Mouse (Mus musculus) midbrain, postnatal 0 days (tissue): Measurements from ENCODE around the gene Tmem54. TPM values are rescaled to one million over a fixed set of nuclear protein-coding genes. Genes with fewer than 3 reads are reported as not detected.
A peak's percentile ranks its signal among the peaks of the same experiment; 100 is the strongest.

Experiments used
- ATAC-seq: fragments of 200-750 bp; cut with Nextera tagmentation; 2 replicates; pipeline ENCODE4 v1.8.0; 2017; ENCODE audit warnings: moderate number of reproducible peaks, mild to moderate bottlenecking, moderate TSS enrichment, moderate library complexity; ENCODE audit not compliant: low FRiP score
- DNase-seq: peaks from one replicate; pipeline ENCODE4 v3.0.0-alpha.2; 2015; ENCODE audit warnings: low spot score
- H3K27ac ChIP-seq: fragments of 300-500 bp; sonication (generic); 2 replicates; pipeline ENCODE4 v1.5.1; 2014; ENCODE audit warnings: low read depth, mild to moderate bottlenecking, low read length, mixed read lengths
- H3K27me3 ChIP-seq: fragments of 300-500 bp; sonication (generic); 2 replicates; pipeline ENCODE4 v1.6.1; 2014; ENCODE audit warnings: low read length, control low read depth, mixed read lengths; ENCODE audit not compliant: insufficient read depth
- H3K36me3 ChIP-seq: fragments of 300-500 bp; sonication (generic); 2 replicates; pipeline ENCODE4 v1.6.1; 2014; ENCODE audit warnings: low read length, control low read depth, mixed read lengths; ENCODE audit not compliant: insufficient read depth
- H3K4me1 ChIP-seq: fragments of 300-500 bp; sonication (generic); 2 replicates; pipeline ENCODE4 v1.6.1; 2014; ENCODE audit warnings: mild to moderate bottlenecking, control low read depth, antibody characterized with exemption, low read length, mixed read lengths; ENCODE audit not compliant: insufficient read depth
- H3K4me2 ChIP-seq: fragments of 300-500 bp; sonication (generic); 2 replicates; pipeline ENCODE4 v1.6.1; 2014; ENCODE audit warnings: low read depth, mild to moderate bottlenecking, low read length, mixed read lengths; ENCODE audit not compliant: poor library complexity, severe bottlenecking
- H3K4me3 ChIP-seq: fragments of 300-500 bp; sonication (generic); 2 replicates; pipeline ENCODE4 v1.5.1; 2014; ENCODE audit warnings: low read depth, mild to moderate bottlenecking, low read length, moderate library complexity
- H3K9ac ChIP-seq: fragments of 300-500 bp; sonication (generic); replicated peaks from 2 replicates; pipeline ENCODE4 v1.6.1; 2014; ENCODE audit warnings: mild to moderate bottlenecking, low read length, moderate library complexity, mixed read lengths; ENCODE audit not compliant: poor library complexity, severe bottlenecking
- H3K9me3 ChIP-seq: fragments of 300-500 bp; sonication (generic); 2 replicates; pipeline ENCODE4 v1.6.1; 2016; ENCODE audit warnings: low read length, control low read depth
- CTCF ChIP-seq: IDR thresholded peaks from 2 replicates; pipeline ENCODE4 v1.5.1; 2016; ENCODE audit warnings: antibody characterized with exemption, mild to moderate bottlenecking
- WGBS: fragments of 180-500 bp; shearing (Covaris S2); extraction: QIAGEN DNeasy Blood & Tissue Kit; methylation state at CpG from one replicate; pipeline ENCODE4 v1.1.7; 2014; 5-methylcytosine and 5-hydroxymethylcytosine counted together
- polyA plus RNA-seq: library from polyadenylated mRNA; unstranded; fragments of >200 nt; fragmentation: Nextera tagmentation; extraction: Ambion mirVana; gene quantifications from 2 replicates; pipeline ENCODE4 v1.2.1, GENCODE M21; 2015
- total RNA-seq: library from RNA; depleted of rRNA; stranded (reverse); fragments of >200 nt; gene quantifications from 2 replicates; pipeline ENCODE4 v1.2.3, GENCODE M21; 2014

The Tmem54 gene
- total and polyA plus RNA-seq, 2 experiments from 2014 or later = 0.99 TPM; not detected in 1

DNA sequence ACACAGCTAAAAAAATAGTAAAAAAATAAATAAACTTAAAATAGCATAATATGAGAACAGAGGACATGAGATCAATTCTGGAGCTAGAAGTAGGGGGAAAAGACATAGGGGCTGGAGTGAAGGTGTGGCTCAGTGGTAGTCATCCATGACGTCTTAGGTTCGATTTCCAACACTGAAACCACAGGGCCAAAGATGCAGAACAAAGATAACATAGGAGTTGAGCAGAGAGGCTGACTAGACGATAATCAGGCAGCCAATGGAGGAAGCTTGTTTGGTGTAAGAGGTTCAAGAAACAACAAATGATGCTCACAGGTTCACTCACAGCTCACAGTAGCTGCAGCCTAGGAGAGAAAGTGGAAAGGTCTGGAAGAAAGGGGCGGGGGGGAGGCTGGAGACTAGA, 35.5 kb downstream of the Tmem54 start:
- Histone ChIP-seq H3K4me1 (peaks cover 7% of the 10 kb centered on the region; the same call in 1 of the 2 replicates), H3K27ac (no peak overlapping the region), H3K27me3 (no peaks in the 10 kb centered on the region), H3K4me3 (no peak overlapping the region), H3K36me3 (0 out of 2 replicates have a peak, but pooled peaks cover 6% of the 10 kb centered on the region), H3K9me3 (no peaks in the 10 kb centered on the region), H3K4me2 (no peak overlapping the region), H3K9ac (no peak overlapping the region)
- 81% methylated on average over 4 of the region's 4 CpGs for WGBS
- DNase-seq (no peak), ATAC-seq (no peak)
- TF ChIP-seq CTCF = no peak

DNA sequence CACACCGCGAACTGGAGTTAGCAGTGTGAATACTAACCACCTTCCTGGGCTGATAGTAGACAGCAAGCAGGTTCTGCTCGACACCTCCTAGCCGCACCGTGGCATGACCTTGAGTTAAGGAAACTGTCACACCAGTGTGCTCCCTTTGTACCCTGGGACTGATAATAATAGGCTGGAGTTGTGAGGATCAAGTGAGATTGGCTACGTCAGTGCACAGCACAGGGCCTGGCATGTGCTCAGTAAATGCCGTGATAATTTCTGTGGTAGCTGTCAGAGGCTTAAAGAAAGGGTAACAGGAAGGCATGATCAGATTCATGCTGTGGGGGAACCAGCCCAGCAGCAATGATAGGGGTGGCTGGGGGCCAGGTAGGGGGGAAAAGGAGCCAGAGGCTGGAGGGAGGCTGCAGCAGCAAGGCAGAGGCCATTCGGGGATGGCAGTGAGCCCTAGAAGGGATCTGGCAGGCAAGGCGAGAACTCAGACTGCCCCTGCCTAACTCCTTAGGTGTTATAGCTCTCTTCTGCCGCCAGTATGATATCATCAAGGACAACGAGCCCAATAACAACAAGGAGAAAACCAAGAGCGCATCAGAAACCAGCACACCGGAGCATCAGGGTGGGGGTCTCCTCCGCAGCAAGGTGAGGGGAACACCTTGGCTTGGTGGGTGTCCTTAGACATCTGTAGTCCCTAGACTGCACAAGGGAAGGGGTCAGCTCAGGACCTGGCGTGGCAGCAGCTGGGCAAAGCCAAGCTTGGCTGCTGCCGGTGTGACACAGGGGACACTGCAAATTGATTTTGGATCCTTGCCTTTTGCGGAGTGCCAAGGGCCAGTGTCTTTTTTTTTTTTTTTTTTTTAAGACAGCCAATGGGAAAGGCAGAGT, 36.5 kb downstream of the Tmem54 start:
- Histone ChIP-seq H3K9ac (no peak overlapping the region), H3K36me3 (0 out of 2 replicates have a peak, but pooled peaks cover 6% of the 10 kb centered on the region), H3K4me1 (peaks cover 7% of the 10 kb centered on the region; the same call in 1 of the 2 replicates), H3K4me2 (no peak overlapping the region), H3K9me3 (no peaks in the 10 kb centered on the region), H3K4me3 (no peak overlapping the region), H3K27ac (no peak overlapping the region), H3K27me3 (no peaks in the 10 kb centered on the region)
- DNase-seq (no peak), ATAC-seq (no peak)
- WGBS = 62% methylated on average over 17 of the region's 17 CpGs
- no peak for TF ChIP-seq CTCF

DNA sequence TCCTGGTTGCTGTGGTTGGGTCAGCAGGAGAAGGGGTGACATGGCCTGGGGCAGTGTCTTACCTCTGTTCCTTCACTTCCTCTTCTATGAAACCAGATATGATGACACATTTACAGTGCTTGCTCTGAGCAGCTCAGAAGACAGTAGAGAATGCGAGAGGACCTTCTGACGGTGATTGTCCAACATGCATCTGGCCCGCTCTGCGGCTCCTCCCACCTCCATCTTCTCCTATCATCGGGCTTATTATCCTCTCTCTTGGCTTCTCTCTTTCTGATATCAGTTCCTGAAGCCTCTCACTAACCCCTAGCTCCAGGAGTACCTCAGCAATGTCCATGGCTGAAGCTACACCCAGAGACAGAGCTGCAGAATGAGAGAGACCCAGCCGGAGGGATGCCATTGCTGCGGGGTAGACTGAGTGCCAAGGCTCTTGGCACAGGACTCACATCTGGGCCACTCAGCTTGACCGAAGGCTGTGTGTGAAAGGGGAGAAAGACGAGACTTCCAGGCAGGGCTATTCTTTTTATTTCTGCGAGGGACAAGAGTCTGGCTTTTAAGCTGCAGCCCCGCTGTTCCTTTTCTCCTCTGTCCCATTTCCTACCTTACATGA, 37.2 kb downstream of the Tmem54 start:
- Histone ChIP-seq H3K4me2 (no peak overlapping the region), H3K9ac (no peak overlapping the region), H3K9me3 (no peaks in the 10 kb centered on the region), H3K27ac (no peak overlapping the region), H3K4me1 (peaks cover 7% of the 10 kb centered on the region; the same call in 1 of the 2 replicates), H3K36me3 (0 out of 2 replicates have a peak, but pooled peaks cover 6% of the 10 kb centered on the region), H3K4me3 (no peak overlapping the region), H3K27me3 (no peaks in the 10 kb centered on the region)
- WGBS = 84% methylated on average over 11 of the region's 11 CpGs
- no peak for ATAC-seq
- no peak for DNase-seq
- no peak for TF ChIP-seq CTCF

DNA sequence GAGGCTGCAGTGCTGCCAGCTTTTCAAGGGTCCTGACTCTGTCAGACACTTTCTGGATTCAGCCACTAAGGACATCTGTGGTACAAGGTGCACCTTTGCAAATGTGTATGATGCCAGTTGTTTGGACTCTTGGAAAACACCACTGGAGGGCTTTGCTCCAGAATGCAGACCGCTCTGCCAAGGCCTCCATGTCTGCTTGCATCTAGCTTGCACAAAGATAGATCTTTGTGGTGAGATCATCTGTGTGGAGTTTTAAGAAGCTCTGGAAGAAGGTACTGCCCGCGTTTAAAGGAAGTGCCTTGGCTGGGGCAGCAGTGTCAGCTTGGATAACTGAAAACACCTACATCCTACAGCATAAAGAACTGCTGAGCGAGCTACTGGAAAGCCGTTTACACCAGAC, 38.2 kb downstream of the Tmem54 start:
- no peak overlapping the region for H3K4me3 ChIP-seq
- H3K36me3 ChIP-seq = 0 out of 2 replicates have a peak, but pooled peaks cover 6% of the 10 kb centered on the region
- H3K4me2 ChIP-seq = no peak overlapping the region
- no peak for TF ChIP-seq CTCF
- no peak overlapping the region for H3K27ac ChIP-seq
- WGBS = 80% methylated on average over 5 of the region's 5 CpGs
- no peak for ATAC-seq
- H3K27me3 ChIP-seq = no peaks in the 10 kb centered on the region
- H3K9ac ChIP-seq = no peak overlapping the region
- H3K4me1 ChIP-seq = peaks cover 7% of the 10 kb centered on the region; the same call in 1 of the 2 replicates
- no peaks in the 10 kb centered on the region for H3K9me3 ChIP-seq
- DNase-seq = no peak

DNA sequence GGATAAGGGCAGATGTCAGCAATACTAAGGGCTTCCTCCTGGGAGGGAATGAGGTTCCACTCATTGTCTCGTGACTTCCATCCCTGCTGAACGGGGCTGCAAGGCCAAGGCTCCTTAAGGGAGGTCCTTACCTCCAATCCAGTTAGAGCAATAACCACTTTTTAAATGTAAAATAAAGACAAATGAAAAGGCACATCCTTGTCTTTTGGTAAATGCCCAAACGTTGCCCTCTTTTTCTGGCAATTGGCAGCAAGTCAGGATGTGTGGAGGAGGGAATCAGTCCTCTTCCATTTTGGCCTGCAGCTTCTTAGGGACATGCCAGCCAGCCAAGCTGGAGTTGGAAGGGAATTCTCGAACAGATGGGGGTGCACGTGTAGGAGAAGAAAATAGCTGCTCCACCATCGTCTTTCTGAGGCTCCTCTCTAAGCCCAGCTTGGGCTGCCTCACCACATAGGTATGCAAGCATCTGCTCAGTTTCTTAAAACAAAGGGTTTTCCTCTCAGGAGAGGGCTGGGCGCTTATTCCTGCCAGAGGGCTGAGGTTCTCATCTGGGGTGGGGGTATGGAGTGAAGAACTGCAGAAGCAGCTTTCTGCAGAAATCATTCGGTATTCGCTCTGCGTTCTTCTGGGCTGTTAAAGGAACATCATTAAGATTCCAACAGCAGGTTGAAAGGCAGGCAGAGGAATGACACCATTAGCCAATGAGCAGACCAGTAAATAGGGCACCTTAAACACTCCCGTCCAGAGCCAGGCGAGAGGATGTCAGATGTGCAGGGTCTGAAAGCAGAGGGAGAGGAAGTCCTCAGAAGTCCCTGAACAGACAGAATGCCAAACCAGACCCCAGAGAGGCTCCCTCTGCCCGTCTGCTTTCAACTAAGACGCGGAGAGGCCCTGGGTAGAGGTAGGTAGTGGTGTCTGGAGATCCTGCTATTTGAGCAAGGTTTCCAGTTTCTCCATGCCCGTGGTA, 39.3 kb downstream of the Tmem54 start:
- no peak overlapping the region for H3K4me3 ChIP-seq
- no peak overlapping the region; the same call in 1 of the 2 replicates for H3K9ac ChIP-seq
- no peaks in the 10 kb centered on the region for H3K9me3 ChIP-seq
- no peaks in the 10 kb centered on the region for H3K27me3 ChIP-seq
- peaks cover 13% of the 10 kb centered on the region; the same call in 1 of the 2 replicates for H3K36me3 ChIP-seq
- peaks cover 7% of the 10 kb centered on the region; the same call in 1 of the 2 replicates for H3K4me1 ChIP-seq
- DNase-seq (peak; percentile 82), ATAC-seq (peak; percentile 61; the same call in 1 of the 2 replicates)
- no peak for TF ChIP-seq CTCF
- H3K4me2 ChIP-seq = no peak overlapping the region
- peak overlapping the region; percentile 68 for H3K27ac ChIP-seq
- WGBS = 41% methylated on average over 16 of the region's 16 CpGs
